8 mouse cellular contexts compared by ENCODE assay signal in genomic region chr15:38374786-38375185, GRCm38 (mm10).
DNase-seq lines count a peak whose midpoint lies in the region; ATAC-seq and TF ChIP-seq lines count a peak whose summit lies in the region.

No protein-coding gene starts in this region.

- TF ChIP-seq CTCF in midbrain, postnatal 0 days (IDR thresholded peaks at IDR 0.05) = no peak
- no peak for TF ChIP-seq CTCF in heart, postnatal 0 days (IDR thresholded peaks at IDR 0.05; ENCODE audit: low read depth)

- no peak overlapping the region for H3K9ac ChIP-seq in midbrain, postnatal 0 days (replicated peaks; ENCODE audit: low read length, poor library complexity, severe bottlenecking)
- no peak overlapping the region for H3K9ac ChIP-seq in midbrain, embryonic 11.5 days (ENCODE audit: low read length)
- H3K9ac ChIP-seq in heart, postnatal 0 days (replicated peaks; ENCODE audit: low read depth, low read length) = no peak overlapping the region
- no peak overlapping the region for H3K9ac ChIP-seq in limb, embryonic 14.5 days (ENCODE audit: low read depth, low read length, severe bottlenecking)

- TF ChIP-seq EP300 in heart, postnatal 0 days (IDR thresholded peaks at IDR 0.05; ENCODE audit: low read depth) = no peak

- no peak overlapping the region for H3K27ac ChIP-seq in midbrain, postnatal 0 days (ENCODE audit: low read depth, low read length)
- no peak overlapping the region for H3K27ac ChIP-seq in midbrain, embryonic 11.5 days (ENCODE audit: low read depth, low read length)
- H3K27ac ChIP-seq in heart, postnatal 0 days (ENCODE audit: low read depth) = peak overlapping the region; percentile 60
- H3K27ac ChIP-seq in limb, embryonic 14.5 days (replicated peaks; ENCODE audit: low read depth, low read length) = peak overlapping the region; percentile 38; the same call in 1 of the 2 replicates

- WGBS in midbrain, postnatal 0 days = 86% methylated on average over 6 of the region's 6 CpGs
- WGBS in midbrain, embryonic 11.5 days = 86% methylated on average over 6 of the region's 6 CpGs
- 57% methylated on average over 6 of the region's 6 CpGs for WGBS in heart, postnatal 0 days
- WGBS in limb, embryonic 14.5 days = 71% methylated on average over 6 of the region's 6 CpGs

- H3K4me2 ChIP-seq in midbrain, postnatal 0 days (ENCODE audit: low read depth, low read length, poor library complexity, severe bottlenecking) = no peak overlapping the region
- no peak overlapping the region for H3K4me2 ChIP-seq in midbrain, embryonic 11.5 days
- no peak overlapping the region for H3K4me2 ChIP-seq in heart, postnatal 0 days (ENCODE audit: low read depth, low read length)
- no peak overlapping the region for H3K4me2 ChIP-seq in limb, embryonic 14.5 days (replicated peaks; ENCODE audit: low read depth, low read length, severe bottlenecking)

- H3K4me1 ChIP-seq in midbrain, postnatal 0 days (ENCODE audit: insufficient read depth, low read length) = 0 out of 2 replicates have a peak, but pooled peaks cover 4% of the 10 kb centered on the region
- H3K4me1 ChIP-seq in midbrain, embryonic 11.5 days (ENCODE audit: control insufficient read depth, insufficient read depth, low read length) = peaks cover 3% of the 10 kb centered on the region; the same call in 1 of the 2 replicates
- peaks cover 5% of the 10 kb centered on the region; the same call in 1 of the 2 replicates for H3K4me1 ChIP-seq in heart, postnatal 0 days (ENCODE audit: control insufficient read depth, insufficient read depth)
- peaks cover 10% of the 10 kb centered on the region for H3K4me1 ChIP-seq in limb, embryonic 14.5 days (ENCODE audit: control insufficient read depth, insufficient read depth, low read length)

- 0 out of 2 replicates have a peak, but pooled peaks have one; percentile 18 for ATAC-seq in midbrain, postnatal 0 days (ENCODE audit: low FRiP score)
- no peak for ATAC-seq in midbrain, embryonic 11.5 days (ENCODE audit: low FRiP score)
- ATAC-seq in heart, postnatal 0 days (ENCODE audit: insufficient read depth, low read depth) = peak; percentile 69
- peak; percentile 82 for ATAC-seq in limb, embryonic 14.5 days (ENCODE audit: low FRiP score, low read depth)
- no peak for ATAC-seq in granulocyte monocyte progenitor cell, adult 5-6 weeks (replicated peaks; ENCODE audit: poor library complexity, severe bottlenecking)
- no peak for ATAC-seq in frontal cortex, adult (ENCODE audit: low TSS enrichment)

- H3K27me3 ChIP-seq in midbrain, postnatal 0 days (ENCODE audit: insufficient read depth, low read length) = no peaks in the 10 kb centered on the region
- no peaks in the 10 kb centered on the region for H3K27me3 ChIP-seq in midbrain, embryonic 11.5 days (ENCODE audit: control insufficient read depth, insufficient read depth, low read length)
- no peaks in the 10 kb centered on the region for H3K27me3 ChIP-seq in heart, postnatal 0 days (ENCODE audit: control insufficient read depth, insufficient read depth, low read length)
- no peaks in the 10 kb centered on the region for H3K27me3 ChIP-seq in limb, embryonic 14.5 days (ENCODE audit: control insufficient read depth, insufficient read depth, low read length)

- no peaks in the 10 kb centered on the region for H3K9me3 ChIP-seq in midbrain, postnatal 0 days (ENCODE audit: low read length)
- H3K9me3 ChIP-seq in midbrain, embryonic 11.5 days (ENCODE audit: control insufficient read depth, low read length) = no peaks in the 10 kb centered on the region
- no peaks in the 10 kb centered on the region for H3K9me3 ChIP-seq in heart, postnatal 0 days (replicated peaks; ENCODE audit: control insufficient read depth, low read length)
- no peaks in the 10 kb centered on the region for H3K9me3 ChIP-seq in limb, embryonic 14.5 days (ENCODE audit: control insufficient read depth, low read length)

- no peak for TF ChIP-seq POLR2A in limb, embryonic 14.5 days (IDR thresholded peaks at IDR 0.05; ENCODE audit: borderline replicate concordance, extremely low read depth, insufficient read depth, insufficient read length)

- no peak overlapping the region for H3K4me3 ChIP-seq in midbrain, postnatal 0 days (ENCODE audit: low read depth, low read length)
- H3K4me3 ChIP-seq in midbrain, embryonic 11.5 days (ENCODE audit: low read depth, low read length) = no peak overlapping the region
- H3K4me3 ChIP-seq in heart, postnatal 0 days (ENCODE audit: low read depth, low read length) = no peak overlapping the region
- H3K4me3 ChIP-seq in limb, embryonic 14.5 days (replicated peaks; ENCODE audit: low read length) = no peak overlapping the region

- peak; percentile 46 for DNase-seq in midbrain, postnatal 0 days (ENCODE audit: low spot score)
- DNase-seq in midbrain, embryonic 11.5 days (ENCODE audit: low spot score, missing footprints) = no peak
- peak; percentile 40 for DNase-seq in cerebellum, adult 8-10 months
- peak; percentile 84 for DNase-seq in heart, postnatal 0 days (ENCODE audit: low spot score)
- DNase-seq in limb, embryonic 14.5 days (ENCODE audit: low spot score) = peak; percentile 66
- DNase-seq in urinary bladder, adult 18-20 months (ENCODE audit: low spot score in 2 of 2) = peak; percentile 35 to 80

- no peaks in the 10 kb centered on the region for H3K36me3 ChIP-seq in midbrain, postnatal 0 days (ENCODE audit: insufficient read depth, low read length)
- no peaks in the 10 kb centered on the region for H3K36me3 ChIP-seq in midbrain, embryonic 11.5 days (ENCODE audit: control insufficient read depth, insufficient read depth, low read length)
- H3K36me3 ChIP-seq in heart, postnatal 0 days (replicated peaks; ENCODE audit: control insufficient read depth, insufficient read depth, low read length) = no peaks in the 10 kb centered on the region
- no peaks in the 10 kb centered on the region for H3K36me3 ChIP-seq in limb, embryonic 14.5 days (ENCODE audit: control insufficient read depth, insufficient read depth, low read length)

Comparison
In these comparisons a context has a peak if more than half of its experiments do, and no peak if none do; other contexts are left out.
1. ATAC-seq: peak in midbrain, postnatal 0 days (single experiment), heart, postnatal 0 days (single experiment) and limb, embryonic 14.5 days (single experiment); none in midbrain, embryonic 11.5 days (single experiment), granulocyte monocyte progenitor cell, adult 5-6 weeks (single experiment) and frontal cortex, adult (single experiment).
2. H3K27ac ChIP-seq: peak in heart, postnatal 0 days (single experiment) and limb, embryonic 14.5 days (single experiment); none in midbrain, postnatal 0 days (single experiment) and midbrain, embryonic 11.5 days (single experiment).